Mouse (Mus musculus): ENCODE data around the gene Adipoq. TPM values are rescaled to one million over a fixed set of nuclear protein-coding genes. Genes with fewer than 3 reads are reported as not detected.
A peak's percentile ranks its signal among the peaks of the same experiment; 100 is the strongest.
"Not testable (repeated sequence)": the region's sequence is repeated elsewhere in the genome, so short reads cannot be mapped to it uniquely, and the experiment has no call there.

The Adipoq gene
- total RNA-seq (2021), result not detected
- long read RNA-seq, result 0 reads

DNA sequence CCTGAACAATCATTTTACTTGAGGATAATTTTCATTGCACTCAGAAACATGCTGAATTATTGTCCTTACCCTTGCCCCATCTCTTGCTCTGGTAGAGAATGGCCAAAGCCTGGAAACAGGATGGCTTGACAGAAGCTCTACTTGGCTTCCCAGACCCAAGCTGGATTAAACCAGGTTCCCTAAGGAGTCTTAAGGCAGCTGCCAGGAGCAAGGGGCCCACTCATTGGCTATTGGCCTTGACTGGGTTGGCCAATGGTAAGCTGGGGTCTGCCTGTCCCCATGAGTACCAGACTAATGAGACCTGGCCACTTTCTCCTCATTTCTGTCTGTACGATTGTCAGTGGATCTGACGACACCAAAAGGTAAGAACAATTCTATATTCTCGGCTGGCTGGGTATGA is at the start of gene Adipoq:
TSS of gene Adipoq (plus strand) at position 257 of the 400 bp plus-strand sequence.
- no peak for DNase-seq (ENCODE audit: low spot score in 2 of 2)

DNA sequence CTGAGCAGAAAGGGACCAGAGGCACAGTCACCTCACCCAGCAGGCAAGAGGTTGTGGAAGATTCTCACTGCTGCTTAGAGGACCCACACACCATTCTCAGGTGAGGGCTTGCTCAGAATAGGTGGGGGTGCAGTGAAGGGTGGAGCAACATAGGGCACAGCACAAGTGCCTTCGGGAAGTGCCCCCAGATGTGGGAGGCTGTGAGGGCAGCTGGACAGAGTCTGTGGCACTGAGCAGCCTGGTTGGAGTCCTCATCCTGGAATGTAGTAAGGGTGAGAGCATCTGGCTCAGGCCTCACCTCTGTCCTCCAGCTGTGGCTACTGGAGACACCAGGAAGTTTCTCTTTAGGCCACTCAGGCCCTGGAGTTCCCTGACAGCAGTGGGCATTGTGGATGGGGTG is 49.5 kb upstream of the Adipoq start:
- not testable (repeated sequence) for DNase-seq (ENCODE audit: low spot score in 2 of 2)

DNA sequence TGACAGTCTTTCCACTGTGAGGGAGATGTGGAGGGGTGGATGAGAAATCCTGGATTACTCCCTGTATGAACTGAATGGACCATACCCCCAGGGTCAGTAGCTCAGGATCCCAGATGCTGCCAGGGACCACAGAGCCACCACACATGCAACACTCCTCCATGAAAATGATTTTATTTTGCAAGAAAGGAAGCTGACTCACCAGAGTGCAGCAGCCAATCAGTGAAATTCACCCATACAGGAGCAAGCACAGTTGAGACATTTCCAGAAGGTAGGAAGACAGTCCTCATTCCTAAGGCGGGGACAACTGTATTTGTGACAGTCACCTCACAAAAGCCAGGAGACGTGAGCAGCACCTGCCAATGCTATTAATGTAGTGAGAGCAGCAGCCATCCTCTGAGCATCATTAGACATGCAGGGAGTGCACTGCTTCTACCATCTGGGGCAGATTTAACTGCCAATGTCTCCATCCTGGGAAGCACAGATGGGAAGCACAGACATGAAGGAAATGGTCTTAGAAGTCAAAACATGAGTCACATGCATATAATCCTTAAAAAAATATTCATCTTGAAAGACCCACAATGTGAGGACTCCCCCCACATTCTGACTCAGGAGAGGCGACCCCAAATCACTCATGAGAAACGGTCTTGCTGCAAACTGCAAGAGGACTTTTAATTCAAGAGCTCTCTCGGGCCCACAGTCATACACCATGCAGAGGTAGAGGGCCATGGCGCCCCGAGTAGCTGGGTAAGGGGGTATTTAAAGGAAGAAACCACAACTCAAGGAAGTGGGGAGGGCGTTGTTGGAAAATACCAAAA is 48.8 kb upstream of the Adipoq start:
- DNase-seq (ENCODE audit: low spot score in 2 of 2), result not testable (repeated sequence)

DNA sequence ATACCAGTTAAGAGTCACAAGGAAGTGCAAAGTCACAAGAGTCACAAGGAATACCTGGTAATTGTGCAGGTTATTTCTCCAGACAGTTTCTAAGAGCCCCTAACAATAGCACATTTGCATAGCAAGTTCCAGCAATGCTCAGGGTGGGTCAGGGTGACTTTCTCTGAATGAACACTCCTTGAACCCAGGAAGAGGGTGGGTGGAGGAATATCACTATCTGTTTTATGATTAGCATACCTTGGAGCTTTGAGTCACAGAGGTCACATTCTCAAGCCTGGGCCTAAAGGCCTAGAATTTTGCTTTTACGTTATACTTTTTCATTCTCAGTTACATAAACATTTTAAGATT is 48.3 kb upstream of the Adipoq start:
- not testable (repeated sequence) for DNase-seq (ENCODE audit: low spot score in 2 of 2)

DNA sequence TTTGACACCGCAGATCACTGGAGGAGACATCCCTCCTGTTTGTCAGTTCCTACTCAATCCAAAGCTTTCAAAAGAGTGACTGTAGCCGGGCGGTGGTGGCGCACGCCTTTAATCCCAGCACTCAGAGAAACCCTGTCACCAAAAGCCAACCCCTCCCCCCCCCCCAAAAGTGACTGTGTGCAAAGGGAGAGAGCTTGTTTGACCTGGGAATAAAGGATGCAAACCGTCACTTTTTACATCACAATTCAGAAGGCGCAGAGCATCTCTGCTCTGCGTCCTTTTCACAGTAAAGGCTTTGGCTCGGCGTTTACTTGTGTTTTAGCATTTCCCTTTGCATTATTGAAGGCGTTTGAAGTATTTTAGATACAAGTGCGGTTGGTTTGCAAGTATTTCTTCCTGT is 46.7 kb upstream of the Adipoq start:
- DNase-seq (ENCODE audit: low spot score in 2 of 2), result no peak

DNA sequence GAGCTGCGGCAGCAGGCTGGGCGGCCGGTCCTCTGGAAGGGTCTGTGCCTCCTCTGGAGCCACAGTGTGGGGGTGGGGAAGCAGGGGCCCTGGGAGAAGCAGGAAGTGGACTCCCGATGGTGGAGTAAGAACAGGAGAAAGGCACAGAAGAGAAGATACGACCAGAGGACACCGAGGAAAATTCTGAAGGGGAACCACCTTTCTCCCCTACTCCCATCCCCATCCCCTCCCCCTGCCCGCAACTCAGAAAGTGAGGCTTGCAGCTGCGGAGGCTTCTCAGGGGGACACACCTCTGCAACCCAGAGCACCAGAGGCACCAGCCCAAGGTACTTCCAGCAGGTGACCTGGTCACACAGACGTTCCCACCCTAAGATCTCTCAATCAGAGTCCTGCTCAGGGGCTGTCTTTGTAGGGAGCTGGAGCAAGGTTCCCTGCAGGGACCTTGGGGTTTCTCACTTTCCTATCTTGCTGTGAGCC is 46.2 kb upstream of the Adipoq start:
- no peak for DNase-seq (ENCODE audit: low spot score in 2 of 2)

DNA sequence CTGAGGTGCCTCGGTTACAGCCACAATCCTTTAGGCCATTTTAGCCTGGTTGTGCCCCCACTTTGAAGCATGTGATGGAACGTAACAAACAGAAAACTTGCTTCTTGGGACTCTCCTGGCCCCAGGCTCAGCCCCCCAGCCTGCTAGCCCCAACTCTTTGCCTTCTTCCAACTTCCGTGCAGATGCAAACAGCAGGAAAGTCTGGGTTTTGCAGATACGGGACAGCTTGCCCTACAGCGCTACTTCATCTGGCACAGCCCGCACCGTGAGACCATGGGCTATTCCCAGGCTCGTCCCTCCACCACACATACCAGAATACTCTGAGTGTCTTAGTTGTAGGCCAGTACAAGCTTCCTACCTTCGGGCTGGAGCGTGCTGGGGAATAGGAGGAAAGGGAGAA is 45.7 kb upstream of the Adipoq start:
- no peak for DNase-seq (ENCODE audit: low spot score in 2 of 2)

DNA sequence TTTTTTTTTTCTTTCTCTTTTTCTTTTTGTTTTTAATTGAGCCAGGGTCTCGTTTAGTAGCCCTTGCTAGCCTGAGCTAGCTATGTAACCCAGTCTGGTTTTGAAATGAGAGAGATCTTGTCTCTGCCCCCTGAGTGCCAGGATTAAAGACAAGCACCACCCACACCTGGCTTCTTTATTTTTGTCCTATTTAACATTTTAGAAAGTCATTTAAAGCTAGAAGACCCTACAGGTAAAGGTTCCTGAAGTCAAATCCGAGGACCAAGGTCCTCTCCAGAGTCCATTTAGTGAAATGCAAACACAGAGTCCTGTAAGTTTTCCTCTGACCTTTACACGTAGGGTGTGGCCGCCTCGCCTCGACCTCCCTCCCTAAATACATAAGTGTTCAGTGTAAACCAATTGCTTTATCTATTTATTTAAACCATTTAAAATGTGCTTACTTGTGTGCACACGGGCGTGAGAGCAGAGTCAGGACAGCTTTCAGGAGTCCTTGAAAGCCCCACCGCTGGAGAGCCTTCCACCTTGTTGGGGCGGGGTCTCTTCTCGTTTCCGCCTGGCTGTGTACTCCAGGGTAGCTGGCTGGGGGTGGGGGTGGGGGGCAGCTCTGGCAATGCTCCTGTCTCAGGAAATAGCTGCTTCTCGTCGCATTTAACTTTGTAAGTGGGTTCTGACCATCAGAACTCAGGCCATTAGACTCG is 43.8 kb upstream of the Adipoq start:
- no peak for DNase-seq (ENCODE audit: low spot score in 2 of 2)

DNA sequence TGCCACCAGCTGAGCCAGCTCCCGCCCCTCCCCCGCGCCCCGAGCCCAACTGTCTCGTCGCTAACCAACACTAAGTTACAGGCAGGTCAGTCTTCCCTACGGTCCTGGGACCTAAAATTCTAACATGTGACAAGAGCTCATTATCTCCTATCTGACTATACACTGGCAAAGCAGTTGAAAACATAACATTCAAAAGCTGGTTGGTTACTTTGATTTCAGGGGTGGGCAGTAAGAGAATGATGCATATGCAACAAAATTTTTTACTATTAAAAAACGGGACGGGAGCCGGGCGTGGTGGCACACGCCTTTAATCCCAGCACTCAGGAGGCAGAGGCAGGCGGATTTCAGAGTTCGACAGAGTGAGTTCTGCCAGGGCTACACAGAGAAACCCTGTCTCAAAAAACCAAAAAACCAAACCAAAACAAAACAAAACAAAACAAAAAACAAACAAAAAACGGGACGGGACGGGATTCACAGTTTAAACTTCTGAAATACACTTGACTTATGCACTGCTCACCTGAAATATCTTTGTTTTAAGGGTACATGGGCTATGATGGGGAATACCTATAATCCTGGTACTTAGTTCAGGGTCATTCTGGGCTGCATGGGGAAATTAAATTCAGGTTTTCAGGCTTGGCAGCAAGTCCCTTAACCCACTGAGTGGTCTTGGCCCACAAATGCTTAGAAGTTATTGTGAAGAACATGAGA is 43.1 kb upstream of the Adipoq start:
- no peak for DNase-seq (ENCODE audit: low spot score in 2 of 2)

DNA sequence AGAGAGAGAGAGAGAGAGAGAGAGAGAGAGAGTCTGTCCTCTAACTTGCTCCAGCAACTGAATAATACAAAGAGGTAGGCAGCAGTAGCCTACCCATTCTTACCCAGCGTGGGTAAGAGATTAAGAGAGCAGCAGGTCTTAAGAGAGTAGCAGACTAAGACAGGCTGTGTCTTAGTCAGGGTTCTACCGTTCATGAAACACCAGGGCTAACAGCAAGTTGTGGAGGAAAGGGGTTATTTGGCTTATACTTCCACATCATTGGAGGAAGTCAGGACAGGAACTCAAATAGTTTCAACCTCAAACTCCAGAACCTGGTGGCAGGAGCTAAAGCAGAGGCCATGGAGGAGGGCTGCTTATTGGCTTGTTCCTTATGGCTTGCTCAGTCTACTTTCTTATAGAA is 42.5 kb upstream of the Adipoq start:
- DNase-seq (ENCODE audit: low spot score in 2 of 2), result no peak

DNA sequence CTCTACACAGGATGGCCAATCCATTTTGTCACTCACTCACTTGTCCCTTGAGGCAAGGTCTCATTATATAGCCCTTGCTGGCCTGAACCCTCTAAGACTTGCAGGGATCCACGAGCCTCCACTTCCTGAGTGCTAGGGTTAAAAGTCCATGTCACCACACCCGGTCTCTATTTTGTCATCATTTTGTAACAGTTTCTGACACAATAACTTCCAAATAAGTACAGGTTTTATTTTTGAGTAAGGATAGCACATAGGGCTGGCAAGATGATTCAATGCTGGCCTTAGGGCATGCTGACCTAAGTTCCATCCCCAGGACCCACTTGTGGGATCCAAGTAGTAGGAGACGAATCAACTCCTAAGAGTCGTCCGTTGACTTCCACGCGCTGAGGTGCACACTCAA is 40.2 kb upstream of the Adipoq start:
- DNase-seq (ENCODE audit: low spot score in 2 of 2), result no peak

DNA sequence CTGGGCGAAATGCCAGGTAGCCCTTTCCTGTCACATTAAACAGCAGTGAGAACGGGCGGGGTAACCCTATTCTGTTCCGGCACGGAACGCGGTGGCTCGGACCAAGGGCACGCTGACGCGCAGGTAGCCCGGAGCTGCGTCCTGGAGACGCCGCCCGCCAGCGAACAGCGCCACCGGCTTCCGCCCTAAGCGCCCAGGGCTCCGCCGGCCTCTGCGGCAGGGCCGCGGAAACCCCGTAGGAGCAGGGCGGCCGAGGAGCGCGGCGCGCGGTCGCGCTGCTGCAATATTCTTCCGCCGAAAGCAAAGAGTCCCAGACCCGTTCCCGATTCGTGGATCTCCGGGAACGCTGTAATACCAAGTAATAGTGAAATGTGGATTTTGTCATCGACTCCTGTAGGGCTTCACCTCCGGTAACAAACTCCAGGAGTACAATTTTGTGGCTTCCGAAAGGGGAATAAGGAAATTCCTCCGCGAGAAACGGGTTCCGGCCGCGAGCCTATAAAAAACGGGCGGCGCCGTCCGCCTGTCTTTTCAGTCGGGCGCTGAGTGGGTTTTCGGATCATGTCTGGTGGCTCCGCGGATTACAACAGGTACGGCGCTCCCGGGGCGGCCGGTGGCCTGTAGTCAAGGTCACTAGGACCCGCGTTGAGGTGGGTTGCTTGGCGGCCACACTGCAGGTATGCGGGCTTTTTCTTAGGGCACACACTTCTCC is 38.9 kb upstream of the Adipoq start, which contains the start of gene Eif4a2:
TSS of gene Eif4a2 (plus strand) at position 214 of the 712 bp plus-strand sequence.
- peak; percentile 94 to 95 for DNase-seq (ENCODE audit: low spot score in 2 of 2)

DNA sequence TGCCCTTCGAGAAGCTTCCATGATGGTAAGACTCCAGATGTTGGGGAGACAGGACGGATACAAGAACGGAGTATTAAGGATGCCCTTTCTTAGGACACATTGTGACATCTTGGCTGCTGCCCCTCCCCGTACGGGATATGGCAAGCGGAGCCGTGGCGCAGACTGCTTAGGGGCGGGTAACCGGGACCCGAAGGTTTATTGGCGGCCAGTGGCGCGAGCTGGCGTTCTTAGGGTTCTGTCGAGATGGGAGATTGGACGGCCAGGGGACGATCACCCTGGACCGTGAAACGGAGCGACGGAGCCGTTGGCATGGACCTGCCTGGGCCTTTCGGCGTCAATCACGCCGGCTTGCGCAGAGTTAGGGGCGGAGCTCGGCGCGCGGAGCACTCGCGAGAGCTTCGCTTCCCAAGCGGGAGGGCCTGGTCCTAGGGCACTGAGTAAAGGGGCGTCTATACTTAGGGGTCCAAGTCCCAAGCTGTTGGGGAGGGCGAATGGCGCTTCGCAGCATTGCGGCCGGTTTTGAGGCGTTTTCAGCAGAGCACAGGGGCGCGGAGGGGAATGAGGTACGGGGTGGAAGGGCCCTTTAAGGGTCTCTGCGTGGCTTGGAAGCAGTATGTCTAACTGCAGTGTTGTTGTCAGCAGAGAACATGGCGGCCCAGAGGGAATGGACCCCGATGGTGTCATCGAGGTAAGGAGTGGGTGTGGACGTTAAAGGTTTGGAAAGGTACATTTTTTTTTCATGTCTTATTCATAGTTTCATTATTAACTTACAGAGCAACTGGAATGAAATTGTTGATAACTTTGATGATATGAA is 38.2 kb upstream of the Adipoq start:
- peak; percentile 86 to 87 for DNase-seq (ENCODE audit: low spot score in 2 of 2)

DNA sequence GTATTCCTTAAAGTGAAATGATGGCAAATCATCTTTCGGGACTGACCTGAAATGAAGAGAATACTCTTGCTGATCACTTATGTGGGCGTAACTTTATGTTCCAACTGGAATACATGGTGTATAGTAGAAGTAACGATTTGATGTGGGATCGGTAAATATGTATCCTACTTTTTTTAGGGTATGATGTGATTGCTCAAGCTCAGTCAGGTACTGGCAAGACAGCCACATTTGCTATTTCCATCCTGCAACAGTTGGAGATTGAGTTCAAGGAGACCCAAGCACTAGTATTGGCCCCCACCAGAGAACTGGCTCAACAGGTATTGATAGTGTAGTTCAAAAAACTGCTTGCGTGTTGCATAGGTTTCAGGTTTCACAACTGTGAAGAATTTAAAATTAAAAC is 37.4 kb upstream of the Adipoq start:
- DNase-seq (ENCODE audit: low spot score in 2 of 2), result no peak

DNA sequence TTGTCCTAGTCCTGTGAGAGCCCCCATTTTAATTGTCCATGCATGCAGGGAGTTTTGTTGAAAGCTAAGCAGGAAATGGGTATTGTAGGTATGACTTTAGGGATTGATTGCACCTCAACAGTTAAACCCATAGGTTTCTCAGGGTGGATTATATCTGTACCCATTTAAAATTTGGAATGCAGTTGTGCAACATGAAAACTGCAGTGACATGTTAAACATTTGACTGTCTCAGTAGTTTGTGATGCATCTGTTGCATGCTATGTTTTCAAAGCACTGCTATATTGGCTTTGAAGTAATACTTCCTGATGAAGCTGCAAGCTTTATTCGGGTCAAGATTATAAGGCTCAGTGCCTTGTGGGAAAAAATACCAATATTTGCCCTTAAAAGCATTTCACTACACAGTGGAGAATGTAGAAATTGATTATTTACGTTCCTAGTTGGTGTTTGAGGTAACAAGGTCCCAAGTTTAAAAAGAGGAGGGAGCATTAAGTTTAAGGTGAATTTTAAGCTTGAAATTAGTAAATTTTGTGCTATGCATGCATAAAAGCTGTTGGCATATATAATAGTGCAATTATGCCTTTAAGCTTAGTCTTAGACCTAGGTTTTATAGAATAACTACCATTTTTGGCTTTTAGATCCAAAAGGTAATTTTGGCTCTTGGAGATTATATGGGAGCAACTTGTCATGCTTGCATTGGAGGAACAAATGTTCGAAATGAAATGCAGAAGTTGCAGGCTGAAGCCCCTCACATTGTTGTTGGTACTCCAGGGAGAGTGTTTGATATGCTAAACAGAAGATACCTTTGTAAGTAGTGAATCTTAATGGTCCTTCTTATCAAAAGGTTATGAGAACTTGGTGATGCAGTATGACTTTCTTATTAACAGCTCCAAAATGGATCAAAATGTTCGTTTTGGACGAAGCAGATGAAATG is 36.7 kb upstream of the Adipoq start:
- DNase-seq (ENCODE audit: low spot score in 2 of 2), result no peak

DNA sequence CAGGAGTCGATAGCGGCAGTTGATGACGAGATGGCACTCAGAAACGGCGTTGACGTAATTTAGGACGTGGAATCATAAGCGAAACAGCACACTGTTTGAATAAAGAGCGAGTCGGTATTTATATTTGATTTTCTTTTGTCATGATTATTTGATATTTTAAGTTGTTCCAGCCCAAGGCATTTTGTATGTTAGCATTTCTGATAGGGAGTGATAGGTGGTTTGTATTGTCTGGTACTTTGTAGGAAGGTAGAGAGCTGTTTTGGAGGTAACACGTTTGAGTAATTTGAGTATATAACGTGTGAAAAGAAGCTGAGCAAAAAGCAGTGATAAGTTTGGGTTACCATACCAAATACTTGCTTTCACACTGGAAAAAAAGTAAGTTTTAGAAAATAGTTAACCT is 34.0 kb upstream of the Adipoq start:
- DNase-seq (ENCODE audit: low spot score in 2 of 2), result no peak

DNA sequence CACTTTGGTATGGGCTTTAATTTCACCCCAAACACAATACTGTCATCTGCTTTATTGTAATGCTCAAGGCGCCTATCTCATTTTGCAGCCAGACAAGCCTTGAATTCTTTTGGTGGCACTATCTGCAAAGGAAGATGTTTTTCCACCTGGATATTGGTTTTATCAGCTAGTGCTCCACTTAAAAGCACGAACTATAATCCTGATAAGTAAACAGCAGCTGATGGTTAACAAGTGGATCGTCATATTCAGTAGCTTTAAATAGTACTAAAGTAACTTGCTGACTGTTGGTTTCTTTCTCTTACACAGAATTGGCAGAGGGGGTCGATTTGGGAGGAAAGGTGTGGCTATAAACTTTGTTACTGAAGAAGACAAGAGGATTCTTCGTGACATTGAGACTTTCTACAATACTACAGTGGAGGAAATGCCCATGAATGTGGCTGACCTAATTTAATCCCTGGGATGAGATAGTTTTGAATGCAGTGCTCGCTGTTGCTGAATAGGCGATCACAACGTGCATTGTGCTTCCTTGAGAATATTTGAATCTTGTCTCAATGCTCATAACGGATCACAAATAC is 33.4 kb upstream of the Adipoq start:
- no peak for DNase-seq (ENCODE audit: low spot score in 2 of 2)

DNA sequence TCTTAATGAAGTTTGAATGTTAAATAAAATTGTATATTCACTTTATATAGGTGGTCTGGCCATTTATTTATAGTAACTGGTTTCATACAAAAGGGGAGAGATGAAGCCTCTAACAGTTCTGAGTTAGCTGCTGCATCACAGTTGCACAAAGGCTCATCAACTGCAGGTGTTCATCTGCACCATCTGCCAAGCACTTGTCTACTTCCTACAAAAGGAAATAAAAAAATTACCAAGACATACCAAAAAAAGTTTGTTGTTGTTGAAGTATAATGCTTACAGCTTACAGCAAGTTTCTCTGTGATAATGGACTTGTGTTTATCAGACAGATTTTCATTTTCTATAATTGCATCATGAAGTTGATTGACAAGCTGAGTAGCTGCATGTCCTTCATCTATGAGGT is 32.4 kb upstream of the Adipoq start:
- no peak for DNase-seq (ENCODE audit: low spot score in 2 of 2)

All from layer of hippocampus, postnatal 10 days (tissue).